Mouse (Mus musculus) forelimb bud, embryonic 11.5 days (tissue): Measurements from ENCODE around the gene Tmub1.
A peak's percentile ranks its signal among the peaks of the same experiment; 100 is the strongest.

Experiments
- DNase-seq: peaks from one replicate; pipeline ENCODE4 v3.0.0-alpha.2; 2012; ENCODE audit warnings: low read depth, low spot score

Gene Tmub1

DNA sequence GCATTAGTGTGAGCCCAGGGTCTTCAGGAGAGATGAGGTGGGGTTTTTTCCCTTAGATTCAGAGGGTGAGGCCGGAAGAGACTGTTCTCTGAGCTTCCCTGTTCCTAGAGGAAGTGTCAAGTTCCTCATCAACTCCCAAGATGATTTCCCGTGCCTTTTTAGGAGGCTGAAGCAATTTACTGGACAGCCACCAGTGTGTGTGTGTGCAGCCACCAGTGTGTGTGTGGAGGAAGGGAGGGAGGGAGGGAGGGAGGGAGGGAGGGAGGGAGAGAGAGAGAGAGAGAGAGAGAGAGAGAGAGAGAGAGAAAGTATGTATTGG, 6.3 kb upstream of the Tmub1 start:
- DNase-seq, result no peak

DNA sequence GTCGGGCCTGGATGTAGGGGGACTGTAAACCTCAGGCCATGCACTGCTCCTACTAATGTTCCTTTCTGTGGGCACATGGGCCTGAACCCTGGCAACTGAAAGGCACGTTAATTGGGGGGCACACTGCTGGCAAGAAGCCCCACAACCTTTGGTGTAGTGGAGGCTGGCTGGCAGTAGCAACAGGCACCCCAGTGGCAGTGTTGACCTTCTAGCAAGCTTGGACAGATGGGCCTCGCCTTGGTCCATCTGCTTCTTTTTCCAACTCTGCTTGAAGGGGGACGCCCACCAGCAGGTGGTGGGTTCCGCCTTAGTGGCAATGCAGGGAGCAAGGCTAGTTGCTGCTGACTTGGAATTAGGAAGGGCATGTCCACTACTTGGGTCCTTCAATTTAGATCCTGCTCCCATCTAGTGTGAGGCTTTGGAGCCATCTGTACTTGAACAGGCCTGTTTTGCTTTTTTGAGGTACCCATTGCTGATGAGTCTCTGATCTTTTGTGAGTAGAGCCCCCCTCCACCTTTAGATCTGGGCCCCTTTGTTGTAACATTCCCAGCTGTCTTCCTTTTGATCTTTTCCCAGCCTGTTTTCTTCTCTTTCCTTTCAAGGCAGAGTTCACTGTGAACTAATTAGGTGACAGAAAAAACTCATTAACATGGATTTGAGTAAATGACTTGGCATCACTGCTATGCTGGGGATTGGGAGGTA, 5.8 kb upstream of the Tmub1 start:
- no peak for DNase-seq

DNA sequence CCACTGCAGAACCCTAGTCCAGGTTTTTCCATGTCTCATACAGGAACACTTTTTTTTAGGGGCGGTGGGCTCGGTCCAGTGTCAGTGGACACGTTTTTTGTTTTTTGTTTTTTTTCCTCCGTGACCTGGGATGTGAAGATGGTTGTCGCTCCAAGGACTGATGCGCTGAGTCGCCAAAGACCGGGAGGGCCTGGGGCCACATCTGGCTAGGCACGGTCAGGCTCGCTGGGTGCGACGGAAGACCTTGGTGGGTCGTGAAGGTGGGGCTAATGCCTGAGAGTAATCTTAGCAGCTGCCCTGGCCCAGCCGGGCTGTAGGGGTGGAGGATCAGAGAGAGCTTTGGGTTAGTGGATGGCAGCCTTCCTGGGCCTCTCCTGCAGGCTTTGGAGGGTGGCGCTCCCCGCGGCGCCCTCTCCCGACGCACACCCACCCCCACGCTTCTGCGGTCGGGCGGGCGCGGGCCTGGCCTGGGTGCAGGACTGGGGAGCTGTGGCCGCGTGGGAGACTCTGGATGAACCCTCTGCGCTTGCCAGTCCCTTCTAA, 5.1 kb upstream of the Tmub1 start:
- DNase-seq, result no peak

DNA sequence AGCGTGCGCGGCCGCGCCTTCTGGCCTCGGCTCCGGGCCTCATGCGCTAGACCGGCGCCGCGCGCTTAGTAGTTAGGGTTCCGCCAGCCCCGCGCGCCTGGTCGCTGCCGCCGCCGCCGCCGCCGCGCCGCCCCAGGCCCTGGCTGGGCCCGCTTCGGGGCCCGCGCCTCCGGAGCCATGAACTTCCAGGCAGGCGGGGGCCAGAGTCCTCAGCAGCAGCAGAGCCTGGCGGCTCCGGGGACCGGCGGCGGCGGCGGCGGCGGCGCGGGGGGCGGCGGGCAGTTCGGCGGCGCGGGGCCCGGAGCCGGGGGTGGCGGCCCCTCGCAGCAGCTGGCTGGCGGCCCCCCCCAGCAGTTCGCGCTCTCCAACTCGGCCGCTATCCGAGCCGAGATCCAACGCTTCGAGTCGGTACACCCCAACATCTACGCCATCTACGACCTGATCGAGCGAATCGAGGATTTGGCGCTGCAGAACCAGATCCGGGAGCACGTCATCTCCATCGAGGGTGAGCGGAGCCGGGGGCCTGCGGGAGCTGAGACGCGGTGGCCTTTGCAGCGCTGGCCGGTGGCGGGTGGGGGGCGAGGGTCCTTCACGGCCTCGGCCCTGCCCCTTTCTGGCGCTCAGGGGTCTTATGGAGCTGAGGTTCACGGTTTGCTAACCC, 4.5 kb upstream of the Tmub1 start, which contains the start of gene Agap3:
Gene Agap3, plus strand, starts transcription at position 148 of the 661 bp plus-strand sequence.
- no peak for DNase-seq

DNA sequence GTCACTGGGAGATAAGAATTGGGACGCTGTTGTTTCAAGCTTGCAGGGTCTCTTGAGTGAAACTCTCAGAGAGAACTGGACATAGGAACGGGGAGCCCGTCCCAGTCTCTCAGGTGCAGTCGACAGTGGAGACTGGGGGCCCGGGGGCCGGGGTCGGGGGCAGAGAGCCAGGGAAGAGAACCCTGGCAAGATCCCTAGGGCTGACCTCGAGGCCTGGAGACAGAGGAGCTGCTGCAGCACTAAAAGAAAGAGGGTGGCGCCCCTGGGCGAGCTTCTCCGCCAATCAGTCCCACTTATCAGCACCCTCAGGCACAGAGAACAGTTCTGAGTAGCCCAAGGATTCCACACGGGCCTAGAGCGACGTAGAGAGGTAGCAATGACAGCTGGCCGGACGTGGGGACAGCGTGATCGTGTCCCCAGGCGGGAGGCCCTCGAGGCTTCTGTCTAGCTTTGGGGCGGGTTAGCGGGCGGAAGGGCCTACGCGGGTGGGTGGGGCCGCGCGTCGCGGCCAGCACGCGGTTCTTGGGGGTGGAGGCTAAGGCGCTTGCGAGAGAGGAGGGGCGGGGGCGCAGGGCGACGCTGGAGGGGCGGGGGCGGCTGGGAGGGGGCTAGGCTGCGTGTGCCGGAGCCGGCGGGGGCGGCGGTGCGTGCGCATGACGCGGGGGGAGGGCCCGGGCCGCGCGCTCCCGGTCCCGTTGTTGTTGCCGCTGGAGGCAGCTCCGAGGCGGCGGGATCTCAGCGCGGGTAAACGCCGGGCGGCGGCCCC, 3.8 kb upstream of the Tmub1 start:
- peak; percentile 88 for DNase-seq

DNA sequence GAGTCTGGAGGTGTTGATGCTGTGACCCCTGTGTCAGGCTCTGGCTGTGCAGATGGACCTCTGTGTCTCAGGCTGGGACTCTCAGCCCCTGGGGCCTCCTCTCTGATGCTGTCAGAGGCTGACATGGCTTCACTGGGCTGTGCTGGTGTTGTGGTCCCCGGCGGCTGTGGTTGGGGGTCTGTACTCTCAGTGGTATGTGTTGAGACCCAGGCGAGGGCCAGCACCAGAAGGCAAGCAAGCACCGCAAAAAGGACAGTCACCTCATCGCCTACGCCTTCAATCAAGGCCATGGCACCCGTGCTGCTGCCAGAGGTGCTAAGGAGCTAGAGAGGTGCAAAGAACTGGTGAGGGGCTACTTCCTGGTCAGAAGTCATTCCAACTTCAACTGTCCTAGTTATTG, 1.0 kb downstream of the Tmub1 start:
- no peak for DNase-seq

DNA sequence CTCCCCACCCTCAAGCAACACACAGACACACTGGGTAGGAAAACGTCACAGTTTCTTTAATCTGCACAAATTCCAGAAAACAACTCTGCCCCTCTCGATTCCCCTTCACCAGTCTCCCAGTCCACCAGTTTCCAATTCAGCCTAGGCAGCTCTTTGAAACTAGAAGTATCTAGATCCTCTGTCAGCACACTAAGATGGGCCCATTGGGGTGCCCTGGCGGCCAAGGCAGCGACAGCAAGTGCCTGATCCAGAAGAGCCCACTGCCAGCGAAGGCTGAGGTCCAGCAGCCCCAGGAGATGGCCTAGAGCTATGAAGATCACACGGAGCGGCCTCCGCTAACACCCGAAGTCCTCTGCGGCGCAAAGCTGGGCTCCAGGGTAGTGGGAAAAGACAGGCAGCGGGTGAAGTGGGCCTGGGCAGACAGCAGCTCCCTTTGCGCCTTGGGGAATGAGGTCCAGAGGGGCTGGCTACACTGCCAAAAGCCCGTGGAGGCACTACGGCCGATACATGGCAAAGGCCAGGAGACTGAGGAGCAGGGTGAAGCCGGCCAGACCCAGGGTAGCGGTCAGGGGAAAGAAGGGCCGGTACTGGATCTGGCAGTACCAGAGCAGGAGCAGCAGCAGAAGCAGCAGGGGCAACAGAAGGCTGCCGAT, 2.1 kb downstream of the Tmub1 start:
- DNase-seq, result no peak

DNA sequence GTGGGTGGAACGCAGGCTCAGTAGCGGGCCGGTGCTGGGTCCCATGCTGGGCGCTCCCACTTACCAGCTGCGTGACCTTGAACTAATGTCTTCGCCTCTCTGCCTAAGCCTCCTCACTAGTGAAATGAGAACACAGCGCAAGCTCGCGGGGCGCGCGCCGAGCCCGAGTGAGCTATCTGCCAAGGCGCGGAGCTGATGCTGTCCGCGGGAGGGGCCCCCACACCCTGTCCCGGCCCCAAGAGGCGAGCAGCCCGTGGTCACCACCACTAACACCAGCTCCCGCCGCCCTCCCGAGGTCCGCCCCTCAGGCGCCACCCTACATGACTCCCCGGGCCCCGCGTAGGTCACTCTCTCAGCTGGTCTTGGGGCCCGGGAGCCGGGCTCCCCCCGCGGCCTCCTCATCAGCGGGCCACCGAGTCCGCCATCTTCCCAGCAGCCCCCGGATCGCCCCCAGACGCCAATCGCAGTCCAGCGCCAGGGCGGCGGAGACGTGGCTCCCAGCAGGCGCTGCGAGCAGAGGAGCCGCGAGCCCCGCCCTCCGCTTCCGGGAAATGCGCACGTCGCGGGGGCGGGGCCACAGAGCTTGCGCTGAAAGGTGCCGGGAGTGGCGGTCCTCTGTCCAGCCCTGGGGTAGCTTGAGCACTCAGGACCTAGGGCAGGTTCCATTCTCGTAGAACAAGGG, 2.8 kb downstream of the Tmub1 start, which contains the start of gene Fastk:
Gene Fastk, minus strand, starts transcription at position 542 of the 682 bp plus-strand sequence.
- DNase-seq, result peak; percentile 84

DNA sequence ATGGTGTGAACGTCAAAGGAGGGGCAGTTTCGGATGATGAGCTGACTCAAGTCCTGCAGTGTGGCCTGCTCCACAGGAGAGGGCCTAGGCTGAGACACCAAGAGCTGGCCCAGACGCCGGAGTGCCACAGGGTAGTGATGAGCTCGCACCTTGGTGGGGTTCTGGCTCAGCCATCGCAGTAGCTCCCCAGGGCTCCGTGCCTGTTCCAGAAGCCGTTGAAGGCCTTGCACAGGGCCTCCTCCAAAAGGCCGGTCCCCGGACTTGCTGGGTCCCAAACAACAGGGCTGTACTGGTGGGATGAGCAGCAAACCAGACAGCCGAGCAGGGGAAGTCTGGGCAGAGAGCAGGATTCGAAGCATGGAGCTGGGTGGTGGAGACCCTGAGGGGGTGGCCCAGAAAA, 3.7 kb downstream of the Tmub1 start:
- DNase-seq, result no peak

DNA sequence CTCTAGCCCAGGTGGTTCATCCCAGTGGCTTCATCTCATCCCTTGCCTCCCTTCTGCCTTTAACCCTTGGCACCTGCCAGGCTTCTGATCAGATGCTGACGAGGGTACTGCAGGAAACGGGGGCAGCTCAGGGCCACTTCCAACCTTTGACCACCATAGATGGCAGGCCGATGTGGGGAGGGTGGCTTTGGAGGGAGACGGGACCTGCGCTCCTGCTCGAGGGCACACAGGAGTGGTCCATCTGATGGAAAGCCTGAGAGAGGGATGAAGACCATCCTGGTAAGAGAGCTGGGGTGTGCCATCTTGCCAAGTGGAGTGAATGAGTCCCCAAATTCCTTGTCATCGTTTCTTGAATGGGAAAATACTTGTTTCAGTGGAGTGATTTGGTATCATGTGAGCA, 4.5 kb downstream of the Tmub1 start:
- DNase-seq, result no peak

DNA sequence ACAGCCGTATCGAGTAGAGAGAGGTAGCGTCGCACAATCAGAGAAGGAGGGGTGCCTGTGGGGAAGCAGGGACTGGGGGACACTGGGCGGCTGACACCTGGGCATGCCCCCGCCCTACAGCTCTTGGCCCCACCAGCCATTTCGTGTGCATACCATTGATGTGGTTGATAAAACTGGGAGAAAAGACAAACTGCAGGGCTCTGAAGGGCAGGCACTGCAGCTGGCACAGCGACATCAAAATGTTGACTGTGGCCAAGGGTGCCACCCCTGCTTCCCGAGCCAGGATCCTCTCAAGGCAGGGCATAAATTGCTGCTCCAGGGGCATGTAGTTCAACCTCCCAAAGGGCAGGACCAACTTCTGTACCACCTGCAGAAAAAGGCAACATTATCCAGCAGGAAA, 5.6 kb downstream of the Tmub1 start:
- DNase-seq, result no peak

DNA sequence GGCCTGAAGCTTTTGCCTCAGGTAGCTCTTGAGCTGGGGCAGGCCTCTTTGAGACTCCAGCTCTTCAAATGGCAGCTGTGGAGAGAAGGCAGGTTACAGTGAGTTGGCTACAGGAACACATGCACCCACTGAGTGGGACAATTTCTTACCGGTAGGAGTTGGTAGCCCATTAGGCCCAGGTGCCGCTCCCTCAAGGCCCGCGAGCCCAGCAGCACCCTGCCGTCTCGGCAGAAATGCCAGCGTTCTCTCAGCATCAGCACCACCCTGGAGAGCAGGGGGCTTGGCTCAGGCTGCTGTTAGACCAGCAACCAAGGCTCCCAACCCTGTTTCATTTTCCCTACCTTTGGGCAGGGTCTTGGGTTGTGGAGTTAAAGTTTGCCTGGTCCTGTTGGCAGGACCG, 6.5 kb downstream of the Tmub1 start:
- no peak for DNase-seq

DNA sequence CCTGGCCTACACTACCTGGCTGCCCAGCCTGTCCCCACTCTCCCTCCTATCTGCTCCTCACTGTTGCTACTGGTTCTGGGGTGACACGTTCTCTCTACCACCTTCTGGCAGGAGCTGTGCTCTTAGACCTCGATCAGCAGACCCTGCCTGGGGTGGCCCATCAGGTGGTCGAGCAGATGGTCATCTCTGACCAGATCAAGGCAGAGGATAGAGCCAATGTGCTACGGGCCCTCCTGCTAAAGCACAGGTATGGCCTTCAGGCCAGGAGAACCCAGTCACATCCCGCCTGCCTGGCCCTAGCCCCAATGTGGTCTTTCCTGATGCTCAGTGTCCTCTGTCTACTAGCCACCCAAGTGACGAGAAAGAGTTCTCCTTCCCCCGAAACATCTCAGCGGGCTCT, 13.7 kb downstream of the Tmub1 start:
- DNase-seq, result no peak

DNA sequence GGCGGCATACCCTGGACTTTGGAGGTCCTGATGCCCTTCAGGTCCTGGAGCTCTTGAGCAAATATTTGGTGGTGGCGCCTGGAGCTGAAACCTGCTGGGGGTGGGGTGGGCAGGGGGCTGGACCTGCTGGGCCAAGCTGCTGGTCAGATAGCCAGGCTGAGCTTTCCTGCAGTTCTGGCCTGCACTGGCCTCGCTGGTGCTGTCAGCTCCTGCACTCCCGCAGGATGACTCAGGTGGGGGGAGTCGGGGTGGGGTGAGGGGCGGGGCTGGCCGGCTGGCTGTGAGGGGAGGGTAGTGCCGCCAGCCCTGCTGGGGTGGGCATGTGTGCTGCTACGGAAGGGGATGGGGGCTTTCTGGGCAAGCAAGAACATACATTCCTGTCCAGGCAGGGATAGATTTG, 19.1 kb downstream of the Tmub1 start:
- DNase-seq, result no peak

DNA sequence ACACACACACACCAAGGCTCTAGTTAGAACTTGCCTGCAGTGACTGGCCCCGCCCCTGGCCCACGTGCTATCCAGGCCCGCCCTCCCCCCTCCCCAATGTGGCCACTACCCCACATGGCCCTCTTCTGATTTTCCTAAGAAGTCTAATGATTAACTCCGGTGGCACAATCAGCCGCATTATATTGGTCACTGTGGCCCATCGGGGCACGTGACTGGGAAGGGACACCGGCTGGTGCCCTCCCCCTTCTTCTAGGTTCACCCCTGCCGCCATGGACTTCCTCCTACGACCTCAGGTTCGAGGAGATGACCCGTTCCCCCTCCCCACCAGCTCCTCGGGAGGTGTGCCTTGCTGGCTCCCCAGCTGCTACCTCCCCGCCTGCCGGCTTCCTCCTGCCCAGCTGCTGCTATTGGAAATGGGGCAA, 19.7 kb downstream of the Tmub1 start:
- DNase-seq, result no peak

DNA sequence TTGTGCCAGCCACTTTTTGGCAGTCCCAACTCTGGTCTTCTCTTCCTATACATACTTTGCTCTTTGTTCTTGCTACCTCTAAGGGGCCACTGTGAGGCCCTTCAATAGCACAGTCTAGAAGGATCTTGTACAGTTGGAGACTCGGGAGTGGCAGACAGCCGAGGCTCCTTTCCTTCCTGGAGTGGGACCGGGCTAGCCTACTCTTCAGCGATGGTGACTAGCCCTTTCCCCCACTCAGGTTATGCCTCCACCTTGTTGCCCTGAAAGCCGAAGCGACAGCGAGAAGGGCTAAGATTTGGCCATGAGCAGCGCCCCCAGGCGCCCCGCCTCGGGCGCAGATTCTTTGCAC, 20.4 kb downstream of the Tmub1 start:
- DNase-seq, result no peak

DNA sequence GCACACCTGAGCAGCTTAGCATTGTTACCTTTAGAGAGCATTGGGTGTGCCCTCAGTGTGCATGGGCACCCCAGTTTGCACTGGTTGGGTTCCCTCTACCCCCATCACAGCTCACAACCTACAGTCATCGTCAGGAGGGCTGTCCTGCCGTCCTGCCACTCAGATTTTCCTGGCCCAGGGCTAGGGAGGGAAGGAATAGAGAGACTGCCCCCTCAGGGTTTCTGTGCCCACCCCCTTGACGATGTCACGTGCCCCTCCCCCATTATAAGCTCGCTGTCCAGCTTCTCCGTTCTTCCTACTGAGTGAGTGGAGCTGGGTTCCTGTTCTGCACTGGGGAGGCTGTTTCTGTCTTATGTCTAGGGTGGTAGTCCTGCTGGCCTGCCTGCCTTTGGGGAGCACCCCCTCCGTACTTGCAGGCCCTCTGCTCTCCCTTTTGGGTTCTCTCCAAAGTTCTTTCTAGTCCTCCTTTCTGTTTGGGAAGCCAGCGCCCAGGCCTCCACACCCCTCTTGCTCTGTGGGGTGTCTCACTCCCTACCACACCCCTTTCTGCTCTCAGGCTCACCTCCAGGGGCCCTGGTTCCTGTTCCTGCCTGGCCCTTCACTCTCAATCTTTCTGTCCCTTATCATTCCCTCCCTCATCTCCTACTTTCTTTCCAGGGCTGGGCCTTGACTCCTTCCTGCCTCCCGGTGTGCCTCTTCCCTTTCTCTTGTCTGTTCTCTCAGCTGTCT, 20.9 kb downstream of the Tmub1 start:
- DNase-seq, result no peak

DNA sequence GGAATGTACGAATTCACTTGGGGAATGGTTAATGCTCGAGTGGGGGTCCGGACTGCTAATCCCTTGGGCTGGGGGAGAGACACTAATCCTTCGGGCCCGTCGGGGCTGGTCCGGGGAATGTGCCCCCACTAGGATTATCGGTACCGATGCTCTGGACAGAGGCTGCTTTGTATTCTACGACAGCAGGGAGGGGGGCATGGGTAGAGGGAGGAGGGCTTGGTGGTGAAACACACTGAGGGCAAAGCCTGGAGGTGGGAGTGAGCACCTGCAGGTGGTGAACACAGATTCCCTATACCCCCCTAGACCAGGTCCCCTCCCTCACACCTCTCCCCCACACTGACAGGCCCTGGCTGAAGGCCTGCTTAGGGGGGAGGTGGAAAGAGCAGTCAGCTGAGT, 21.6 kb downstream of the Tmub1 start:
- no peak for DNase-seq

DNA sequence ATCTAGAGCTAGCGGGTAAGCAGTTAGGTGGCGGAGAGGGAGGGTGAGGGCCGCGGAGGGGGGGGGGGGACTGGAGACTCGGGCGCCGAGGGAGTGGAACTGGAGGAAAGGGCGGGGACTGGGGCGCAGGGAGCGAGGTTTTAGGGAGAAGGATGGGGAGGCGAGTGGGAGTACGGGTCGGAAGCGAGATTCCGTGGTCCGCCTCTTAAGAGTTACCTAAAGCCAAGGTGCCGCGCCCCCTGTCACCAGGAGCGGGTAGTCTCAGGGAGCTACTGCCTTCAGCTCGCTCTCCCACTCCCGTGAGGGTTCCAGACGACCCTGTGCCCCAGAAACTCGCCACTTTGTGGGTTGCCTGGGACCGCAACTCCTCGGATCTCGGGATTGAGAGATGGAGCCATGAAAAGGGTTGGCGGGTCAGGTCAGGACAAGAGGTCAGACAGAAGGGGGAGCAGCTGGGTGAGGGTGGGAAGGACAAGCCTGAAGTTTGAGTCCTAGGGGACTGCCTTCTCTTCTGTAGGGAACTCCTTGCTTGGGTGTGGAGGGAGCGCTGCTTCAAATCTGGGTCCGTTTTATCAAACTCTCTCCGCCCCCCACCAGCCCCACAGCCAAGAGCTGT, 22.1 kb downstream of the Tmub1 start:
- DNase-seq, result no peak

DNA sequence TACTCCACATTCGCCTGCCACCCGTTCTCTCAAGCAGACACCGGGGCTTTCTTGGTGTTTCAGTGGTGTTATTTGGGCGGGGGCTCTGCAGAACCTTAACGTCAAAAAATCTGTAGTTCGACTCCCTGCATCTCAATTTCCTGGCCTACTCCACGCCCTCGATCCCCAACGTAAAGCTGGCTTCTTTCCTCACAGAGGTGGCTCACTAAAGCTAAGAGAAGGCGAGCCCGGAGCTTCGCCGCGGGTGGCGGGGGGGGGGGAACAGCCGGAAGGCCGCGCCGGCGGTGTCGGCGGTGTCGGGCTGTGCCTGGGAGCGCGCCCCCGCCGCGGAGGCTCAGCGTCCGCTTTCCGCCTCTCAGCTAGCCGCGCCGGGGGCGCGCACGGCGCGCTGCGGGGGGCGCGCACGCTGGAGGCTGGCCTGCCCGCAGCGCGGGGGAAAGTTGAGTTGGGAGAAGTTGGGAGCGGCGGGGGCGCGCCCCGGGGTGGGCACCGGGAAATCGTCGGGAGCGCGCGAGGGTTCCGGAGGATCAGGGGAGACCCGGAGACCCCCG, 22.7 kb downstream of the Tmub1 start:
- DNase-seq, result peak; percentile 88
